Mouse (Mus musculus): ENCODE measurements around the gene Rnf41.

Gene Rnf41

DNA sequence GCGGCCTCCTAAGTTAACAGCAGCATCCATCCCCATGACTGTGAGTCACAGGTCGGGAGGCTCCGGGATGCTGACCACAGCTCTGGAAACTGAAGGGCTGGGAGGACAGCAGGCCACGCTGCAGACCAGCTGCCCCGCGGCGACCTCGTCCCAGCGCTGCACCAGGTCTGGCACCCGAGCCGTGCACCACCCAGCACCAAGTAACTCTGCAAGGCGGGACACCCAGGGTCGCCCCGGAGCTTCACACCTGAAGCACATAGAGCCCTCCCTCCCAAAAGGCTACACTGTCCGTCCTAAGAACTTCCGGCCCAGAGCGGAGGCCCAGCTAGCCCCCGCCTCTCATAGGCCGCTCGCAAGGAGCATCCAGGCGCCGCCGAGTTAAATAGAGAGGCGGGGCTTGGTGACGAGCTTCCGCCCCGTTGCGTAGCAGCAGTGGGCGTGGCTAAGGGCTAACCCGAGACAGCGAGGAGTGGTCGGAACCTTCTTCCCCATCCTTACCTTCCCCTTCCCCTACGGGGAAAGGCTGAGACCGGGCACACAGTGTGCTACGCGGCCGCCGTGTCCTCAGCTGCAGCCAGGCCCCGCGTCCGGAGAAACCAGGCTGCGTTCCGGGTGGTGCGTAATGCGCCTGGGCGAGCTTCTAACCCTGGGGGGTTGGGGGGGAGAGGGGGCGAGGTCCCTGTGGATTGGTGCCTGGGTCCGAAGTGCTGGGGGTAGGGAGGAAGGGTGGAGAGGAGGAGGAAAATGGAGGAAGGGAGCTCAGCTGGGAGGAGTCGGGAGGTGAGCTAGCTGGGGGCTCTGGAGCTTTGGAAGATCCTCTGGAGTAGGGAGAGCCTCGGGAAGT lies at the start of gene Rnf41, which contains the start of gene Nabp2:
TSS of gene Rnf41 (plus strand) at position 447 of the 844 bp plus-strand sequence.
TSS of gene Nabp2 (minus strand) at position 282 of the 844 bp plus-strand sequence.
- DNase-seq = peak; percentile 96 to 97

DNA sequence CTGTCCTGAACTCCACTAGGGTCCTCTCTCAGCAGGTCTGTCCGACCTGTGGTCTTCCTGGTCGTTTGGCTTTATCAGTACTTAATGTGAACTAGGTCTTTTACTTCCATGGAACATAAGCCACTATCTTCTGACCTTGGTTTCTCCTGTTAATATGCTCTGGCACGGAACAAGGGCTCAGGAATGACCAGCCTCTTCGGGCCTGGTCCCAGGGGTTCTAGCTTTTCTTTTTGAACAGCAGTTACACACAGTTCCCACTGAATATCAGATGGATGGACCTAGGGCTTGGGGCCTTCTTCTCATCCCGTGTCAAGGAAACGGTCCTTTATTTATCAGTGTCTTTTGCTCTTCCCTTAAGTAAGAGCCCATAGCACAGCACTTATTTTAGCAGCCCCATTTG lies 49.6 kb upstream of the Rnf41 start:
- DNase-seq = no peak

DNA sequence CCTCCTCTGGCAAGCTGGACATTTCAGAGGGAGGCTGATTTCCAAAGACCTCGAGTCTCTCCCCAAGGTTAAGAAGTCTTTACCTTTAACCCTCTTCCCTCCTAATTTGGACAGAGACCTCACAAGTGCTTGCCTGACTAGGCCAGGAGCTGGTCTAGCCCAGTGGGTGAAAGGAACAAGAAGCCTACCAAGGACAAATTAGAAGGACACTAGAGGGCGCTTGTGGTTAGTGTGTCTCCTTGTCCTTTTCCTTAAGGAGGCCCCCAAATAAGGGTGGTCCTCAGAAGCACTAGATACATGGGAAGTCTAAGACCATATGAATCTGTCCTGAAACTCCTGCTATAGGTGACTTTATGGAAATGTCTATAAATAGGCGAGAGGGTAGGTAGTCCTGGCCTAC lies 48.9 kb upstream of the Rnf41 start:
- DNase-seq = no peak

DNA sequence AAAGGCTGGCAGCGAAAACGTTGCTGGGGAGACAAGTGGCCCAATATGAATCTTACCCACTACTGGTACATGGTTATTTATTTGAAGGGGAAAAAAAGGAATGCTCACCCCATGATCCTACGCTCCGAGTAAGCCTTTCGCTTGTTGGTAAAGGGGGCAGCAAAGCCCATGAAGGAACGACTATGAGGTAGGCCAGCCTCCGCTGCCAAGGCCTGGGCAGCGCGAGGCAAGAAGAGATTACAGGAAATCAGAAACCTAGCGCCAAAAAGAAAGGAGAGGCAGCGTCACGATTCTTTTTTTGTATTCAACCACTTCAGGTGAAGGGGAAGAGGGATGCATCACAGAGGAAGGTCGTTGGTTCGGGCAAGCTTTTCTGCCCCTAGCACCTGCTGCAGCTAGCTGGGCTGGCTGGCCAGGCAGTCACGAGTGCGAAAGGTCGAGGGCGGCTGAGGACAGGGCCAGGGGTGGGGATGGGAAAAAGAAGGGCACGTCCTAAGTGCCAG lies 43.5 kb upstream of the Rnf41 start:
- DNase-seq = no peak

DNA sequence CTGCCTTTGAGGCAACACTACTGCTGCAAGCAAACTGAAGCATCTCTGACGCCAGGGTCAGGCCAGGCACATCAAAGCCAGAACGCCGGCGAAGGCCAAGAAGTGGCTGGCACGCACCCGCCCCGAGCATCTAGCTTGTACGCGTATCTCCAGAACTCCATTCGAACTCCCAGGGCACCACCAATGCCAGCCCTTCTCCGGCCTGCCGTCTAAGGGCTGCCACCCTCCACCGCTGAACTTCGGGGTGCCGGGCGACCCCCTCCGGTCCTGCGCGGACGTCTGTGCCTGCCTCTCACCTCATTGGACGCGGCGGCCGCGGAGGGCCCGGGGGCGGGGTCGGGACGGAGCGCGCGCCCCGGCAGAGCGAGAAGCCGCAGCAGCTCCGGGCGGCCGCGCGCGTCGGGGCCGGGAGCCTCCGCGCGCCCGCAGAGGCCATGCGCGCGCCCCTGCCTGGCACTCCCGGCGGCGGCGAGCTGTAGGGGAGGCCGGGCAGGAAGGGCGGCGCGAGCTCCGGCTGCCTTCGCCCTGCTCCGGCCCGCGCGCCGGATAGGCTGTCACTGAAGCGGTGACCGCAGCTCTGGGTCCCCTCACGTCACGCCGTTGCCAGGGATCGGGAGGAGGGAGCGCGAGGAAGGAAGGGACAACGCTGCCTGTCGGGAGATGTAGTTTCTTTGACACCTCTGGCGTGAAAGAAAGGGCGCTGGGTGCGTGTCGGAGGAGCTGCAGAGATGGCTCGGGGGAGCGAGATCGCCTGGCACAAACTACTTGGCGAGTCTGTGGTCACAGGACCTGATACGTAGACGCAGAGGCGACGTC lies 42.8 kb upstream of the Rnf41 start, which contains the start of gene Coq10a:
TSS of gene Coq10a (minus strand) at position 596 of the 816 bp plus-strand sequence.
- peak; percentile 87 to 93 for DNase-seq

DNA sequence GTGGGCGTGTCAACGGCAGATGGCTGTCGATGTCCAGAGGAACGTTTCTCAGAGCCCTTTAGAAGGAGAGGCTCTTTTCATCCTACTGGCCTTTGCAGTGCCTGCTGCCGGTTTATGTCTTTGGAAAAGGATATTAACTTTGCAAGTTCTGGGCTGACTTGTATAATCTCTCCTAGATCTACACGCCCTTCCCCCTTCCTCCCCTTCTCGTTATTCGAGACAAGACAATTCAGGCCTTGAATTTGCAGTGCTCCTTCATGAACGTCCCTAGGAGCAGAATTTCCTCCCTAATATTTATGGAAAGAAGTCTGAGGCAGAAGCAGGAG lies 42.3 kb upstream of the Rnf41 start:
- no peak for DNase-seq

DNA sequence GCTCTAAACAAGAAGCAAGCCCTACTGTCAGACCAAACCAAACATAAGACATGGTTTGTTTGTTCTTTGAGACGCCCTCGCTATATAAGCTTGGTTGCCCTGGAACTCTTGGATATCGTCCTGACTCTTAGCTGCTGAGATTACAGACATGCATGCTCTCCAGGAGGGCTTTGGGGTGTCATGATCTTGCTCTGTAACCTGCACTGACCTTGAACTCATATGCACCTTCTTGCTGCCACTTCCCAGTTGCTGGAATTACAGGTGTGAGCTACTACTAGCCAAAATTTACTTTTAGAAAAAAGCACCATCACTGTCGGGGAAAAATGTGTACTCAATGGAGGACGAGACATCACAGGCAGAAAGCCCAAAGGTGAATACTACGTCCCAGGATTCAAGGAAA lies 41.9 kb upstream of the Rnf41 start:
- DNase-seq = no peak

DNA sequence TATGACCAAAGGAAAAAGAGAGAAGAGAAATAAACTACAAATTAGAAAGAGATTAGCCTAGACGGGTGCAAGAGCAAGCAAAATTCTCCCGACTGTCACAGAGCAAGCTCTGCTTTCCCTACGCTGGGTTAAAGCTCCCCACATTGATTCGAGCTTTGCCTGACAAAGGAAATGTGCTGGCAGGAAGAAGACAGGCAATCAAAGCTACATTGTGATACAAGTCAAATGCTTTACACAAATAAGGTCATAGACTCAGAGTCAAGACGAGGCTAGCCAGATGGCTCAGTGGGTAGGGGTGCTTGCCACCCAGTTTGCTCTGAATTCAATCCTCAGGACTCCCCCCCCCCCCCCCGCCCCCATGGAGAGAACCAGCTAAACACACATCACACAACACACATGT lies 41.4 kb upstream of the Rnf41 start:
- no peak for DNase-seq

DNA sequence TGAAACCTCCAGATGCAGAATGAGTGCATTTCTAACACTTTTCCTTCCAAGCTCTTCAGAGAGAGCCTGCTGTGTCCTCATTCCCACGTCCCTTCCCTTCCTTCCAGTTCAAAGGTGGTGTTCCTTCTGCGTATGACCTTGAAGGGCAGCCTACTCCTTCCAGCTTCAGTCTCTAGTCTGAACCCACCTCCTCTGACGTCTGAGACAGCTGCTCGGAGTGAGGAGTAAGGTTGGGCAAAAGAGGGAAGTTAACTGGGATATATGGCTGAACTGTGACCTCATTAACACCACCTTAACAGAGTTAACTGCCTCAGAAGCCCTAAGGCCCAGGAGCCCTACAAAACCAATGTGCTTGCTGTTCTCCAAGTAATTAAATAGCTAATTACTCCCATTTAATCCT lies 40.9 kb upstream of the Rnf41 start:
- no peak for DNase-seq

DNA sequence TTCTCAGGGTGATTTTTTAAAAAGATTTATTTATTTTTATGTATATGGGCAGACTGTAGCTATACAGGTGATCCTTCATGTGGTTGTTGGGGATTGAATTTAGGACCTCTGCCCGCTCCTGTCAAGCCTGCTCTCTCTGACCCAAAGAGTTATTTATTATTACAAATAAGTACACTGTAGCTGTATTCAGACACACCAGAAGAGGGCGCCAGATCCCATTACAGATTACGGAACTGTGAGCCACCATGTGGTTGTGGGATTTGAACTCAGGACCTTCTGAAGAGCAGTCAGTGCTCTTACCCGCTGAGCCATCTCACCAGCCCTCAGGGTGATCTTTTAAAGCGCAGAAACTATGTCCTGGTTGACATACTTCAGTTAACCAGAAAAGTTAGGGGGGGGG lies 39.3 kb upstream of the Rnf41 start:
- DNase-seq = no peak

DNA sequence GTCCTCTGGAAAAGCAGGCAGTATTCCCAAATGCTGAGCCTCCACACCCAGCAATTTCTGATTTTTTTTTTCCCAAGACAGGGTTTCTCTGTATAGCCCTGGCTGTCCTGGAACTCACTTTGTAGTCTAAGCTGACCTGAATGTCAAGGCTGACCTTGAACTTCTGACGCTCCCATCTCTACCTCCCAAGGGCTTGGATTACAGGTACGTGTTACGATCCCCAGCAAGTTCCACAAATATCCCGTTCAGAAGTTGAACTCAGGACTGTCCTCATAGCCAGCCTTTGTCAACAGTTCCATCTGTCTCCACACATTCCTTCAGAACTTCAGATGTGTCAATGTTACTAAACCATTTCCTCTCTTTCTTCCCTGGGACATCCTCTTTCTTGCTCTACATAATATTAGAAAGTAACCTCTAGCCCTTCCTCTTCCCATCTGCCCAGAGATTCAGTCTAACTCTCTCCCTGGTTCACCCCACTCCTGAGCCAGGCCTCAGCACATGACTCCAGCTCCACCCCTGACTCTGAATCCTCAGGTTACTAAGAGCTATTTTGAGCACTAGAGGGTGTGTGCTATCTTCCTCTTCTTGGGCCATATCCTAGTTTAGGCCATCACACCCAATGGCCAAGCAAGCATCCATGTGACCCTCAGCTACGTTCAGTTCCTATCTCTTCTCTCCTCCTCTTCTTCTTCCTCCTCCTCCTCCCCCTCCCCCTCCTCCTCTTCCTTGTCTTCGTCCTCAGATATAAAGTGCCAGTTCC lies 38.3 kb upstream of the Rnf41 start:
- no peak for DNase-seq

DNA sequence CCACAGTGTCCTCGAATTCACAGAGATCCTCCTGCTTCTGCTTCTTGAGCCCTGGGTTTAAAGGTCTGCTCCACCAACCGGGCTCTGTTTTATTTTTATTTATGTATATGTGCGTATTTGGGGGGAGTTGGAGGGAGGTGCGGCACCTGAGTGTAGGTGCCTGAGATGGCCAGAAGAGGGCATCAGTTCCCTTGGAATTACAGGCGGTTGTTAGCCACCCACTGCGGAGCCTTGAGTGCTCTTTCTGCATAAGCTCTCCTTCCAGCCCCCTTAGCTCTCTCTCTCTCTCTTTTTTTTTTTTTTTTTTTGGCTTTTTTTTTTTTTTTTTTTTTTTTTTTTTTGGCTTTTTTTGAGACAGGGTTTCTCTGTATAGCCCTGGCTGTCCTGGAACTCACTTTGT lies 37.1 kb upstream of the Rnf41 start:
- DNase-seq = no peak

DNA sequence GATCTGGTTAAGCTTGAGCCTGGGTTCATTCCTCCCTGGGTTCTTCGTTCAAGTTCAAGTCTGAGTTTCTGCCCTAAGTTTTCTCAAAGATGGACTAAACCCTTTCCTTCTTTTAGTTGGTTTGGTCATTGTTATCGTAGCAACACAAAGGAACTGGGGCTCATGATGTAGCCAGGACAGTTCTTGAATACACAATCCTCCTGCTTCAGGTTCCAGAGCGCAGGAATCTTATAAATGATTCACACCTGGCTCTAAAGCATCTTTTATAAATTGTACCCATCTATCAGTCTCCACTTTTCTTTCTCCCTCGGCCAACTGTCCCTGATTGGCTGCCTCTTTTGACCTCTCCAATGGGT lies 35.4 kb upstream of the Rnf41 start:
- DNase-seq = no peak

DNA sequence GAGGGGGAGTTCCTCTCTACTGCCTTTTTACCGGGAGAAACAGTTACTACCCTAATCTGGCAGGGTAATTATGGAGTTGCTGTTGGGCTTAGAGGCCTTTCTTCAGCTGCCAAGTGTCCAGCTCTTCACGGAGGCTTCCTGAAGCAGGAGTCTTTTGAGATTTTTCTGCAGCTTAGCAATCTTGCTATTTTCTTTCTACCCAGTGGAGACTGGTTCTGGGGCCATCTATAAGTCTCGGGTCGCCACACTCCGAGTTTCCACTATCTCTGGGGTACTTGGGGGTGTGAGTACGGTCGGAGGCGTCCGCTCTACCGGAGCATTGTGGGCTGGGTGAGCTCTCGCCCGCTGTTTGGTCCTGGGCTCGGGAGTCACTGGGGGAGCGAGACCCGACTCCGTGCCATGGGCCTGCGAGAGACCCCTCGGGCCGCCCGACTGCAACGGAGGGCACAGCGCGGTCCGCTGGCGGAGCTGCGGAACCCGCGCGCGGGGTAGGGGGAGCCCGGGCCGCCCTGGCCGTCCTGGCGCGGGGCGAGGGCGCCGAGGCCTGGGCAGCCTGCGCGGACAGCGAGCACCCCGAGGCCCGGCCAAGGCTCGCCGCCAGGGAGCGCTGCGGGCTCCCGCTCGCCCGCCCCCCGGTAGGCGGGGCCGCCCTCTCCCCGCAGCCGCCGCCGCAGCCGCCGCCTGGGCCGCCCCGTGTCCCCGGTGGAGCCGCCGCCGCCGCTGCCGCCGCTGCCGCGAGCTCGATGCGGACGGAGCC lies 34.8 kb upstream of the Rnf41 start, which contains the start of gene Ankrd52:
TSS of gene Ankrd52 (plus strand) at position 661 of the 757 bp plus-strand sequence.
- peak; percentile 84 to 87 for DNase-seq

DNA sequence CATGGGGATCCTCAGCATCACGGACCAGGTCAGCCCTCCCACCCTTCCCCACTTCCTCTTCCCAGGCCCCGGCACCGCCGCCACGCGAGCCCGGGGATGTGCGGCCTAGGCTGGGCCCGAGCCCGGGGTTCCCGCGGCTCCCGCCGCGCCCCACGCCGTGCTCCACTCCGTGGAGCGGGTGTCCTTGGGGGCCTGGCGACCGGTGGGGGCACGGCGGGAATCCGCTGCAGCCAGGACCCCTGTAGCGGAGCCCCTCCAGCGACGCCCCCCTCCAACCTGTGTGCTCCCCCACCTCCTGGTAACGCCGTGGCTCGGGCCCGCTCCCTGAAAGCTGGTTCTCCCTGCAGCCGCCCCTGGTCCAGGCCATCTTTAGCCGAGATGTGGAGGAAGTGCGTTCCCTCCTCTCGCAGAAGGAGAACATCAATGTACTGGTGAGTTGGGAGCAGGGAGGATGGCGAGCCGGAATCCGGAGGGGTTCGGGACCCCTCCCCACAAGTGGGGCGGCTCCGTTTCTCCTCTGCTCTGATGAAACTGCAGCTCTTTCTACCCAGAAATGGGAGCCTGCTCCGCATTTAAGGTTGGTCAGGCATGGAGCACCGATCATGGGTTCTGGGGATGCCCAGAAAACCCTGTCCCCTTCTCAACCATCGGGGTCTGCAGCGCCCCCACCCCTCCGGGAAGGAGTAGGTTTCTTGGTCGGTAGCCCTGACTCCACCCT lies 34.1 kb upstream of the Rnf41 start:
- peak; percentile 47 to 61 for DNase-seq

DNA sequence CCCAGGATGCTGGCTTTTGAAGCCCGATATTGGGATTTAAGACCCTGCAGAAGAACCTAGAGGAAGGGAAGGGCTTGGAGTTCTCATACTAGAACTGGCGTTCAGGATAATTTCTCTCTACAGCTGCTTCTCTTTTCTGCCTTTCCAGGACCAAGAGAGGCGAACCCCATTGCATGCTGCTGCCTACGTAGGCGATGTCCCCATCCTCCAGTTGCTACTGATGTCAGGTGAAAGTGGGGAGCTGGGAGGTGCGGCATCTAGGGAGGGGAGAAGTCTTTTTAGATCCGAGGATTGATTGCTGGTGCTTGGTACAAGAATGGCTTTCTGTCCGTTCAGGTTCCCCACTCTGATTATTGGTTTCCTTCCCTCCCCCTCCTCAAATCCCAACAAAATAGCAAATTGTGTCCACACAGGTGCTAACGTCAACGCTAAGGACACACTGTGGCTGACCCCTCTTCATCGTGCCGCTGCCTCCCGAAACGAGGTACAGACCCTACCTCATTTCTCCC lies 33.5 kb upstream of the Rnf41 start:
- DNase-seq = no peak

DNA sequence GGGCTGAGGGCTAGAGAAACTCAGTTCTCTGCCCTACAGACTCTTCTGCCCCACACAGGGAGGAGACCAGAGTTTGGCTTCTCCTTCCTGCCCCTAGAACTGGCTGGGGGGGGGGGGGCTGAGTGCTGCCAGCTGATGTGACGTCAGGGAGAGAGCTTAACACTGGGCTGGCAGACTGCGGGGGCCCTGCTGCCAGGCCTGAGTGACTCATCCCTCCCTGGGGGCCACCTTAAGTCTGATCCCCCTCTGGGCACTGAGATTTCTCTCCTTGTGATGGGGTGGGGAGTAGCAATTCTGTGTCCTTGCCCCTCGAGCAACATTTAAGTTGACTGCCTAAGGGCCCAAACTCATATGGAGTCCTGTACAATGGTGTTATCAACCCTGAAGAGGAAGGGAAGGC lies 33.0 kb upstream of the Rnf41 start:
- DNase-seq = no peak

DNA sequence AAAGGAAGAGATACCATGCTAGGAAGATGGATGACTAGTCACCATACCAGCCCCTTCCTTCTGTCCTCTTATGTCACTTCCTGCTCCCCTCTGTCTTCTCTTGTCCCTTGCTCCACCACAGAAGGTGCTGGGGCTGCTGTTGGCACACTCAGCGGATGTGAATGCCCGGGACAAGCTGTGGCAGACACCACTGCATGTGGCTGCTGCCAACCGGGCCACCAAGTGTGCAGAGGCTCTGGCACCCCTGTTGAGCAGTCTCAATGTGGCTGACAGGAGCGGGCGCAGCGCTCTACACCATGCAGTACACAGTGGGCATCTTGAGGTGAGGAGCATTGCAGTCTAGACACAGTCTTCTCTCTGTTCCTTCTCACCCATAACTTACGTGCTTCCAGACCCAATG lies 32.2 kb upstream of the Rnf41 start:
- no peak for DNase-seq

DNA sequence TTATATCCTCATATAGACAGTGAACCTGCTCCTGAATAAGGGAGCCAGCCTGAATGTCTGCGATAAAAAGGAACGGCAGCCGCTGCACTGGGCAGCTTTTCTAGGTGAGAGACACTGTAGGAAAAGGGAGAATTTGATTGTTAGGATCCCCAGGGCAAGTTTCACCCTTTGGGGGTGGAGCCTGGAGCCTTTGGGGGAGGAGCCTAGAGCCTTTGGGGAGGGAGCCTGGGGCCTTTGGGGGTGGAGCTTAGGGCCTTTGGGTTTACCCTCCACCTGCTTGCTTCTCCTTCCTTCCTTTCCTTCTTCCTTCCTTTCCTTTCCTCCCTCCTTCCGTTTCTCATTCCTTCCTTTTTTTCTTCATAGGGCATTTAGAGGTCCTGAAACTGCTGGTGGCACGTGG lies 30.9 kb upstream of the Rnf41 start:
- no peak for DNase-seq

DNA sequence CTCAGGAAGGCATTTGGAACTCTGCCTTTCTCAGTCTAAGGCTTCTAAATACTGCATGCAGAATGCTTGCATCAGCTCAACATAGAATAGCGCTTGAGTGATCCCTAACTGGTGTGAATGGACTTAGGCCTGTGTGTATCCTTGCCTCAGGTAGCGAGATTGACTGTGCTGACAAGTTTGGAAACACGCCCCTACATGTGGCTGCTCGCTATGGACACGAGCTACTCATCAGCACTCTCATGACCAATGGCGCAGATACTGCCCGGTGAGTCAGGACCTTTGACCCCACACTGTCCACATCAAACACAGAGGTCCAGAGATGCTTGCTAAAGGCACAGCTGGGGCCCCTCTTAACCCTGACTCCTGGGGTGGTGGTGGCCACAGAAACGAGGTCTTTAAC lies 29.0 kb upstream of the Rnf41 start:
- DNase-seq = no peak

DNA sequence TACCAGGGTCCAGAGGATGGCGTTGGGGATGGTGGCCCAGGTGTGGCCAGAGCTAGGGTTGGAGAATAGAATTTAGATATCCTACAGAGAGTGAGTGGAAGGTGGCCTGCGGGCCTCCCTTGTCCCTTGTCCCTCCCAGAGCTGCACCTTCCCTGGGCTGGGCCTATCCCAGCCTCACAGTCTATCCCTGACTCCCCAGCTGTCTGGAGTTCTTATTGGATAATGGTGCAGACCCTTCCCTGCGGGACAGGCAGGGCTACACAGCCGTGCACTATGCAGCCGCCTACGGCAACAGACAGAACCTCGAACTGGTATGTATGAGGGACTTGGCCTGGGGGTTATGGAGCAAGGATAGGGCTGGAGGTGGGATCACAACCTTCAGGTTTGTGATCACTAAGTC lies 25.6 kb upstream of the Rnf41 start:
- DNase-seq = no peak

Data from thymus, postnatal 36 days (tissue).